Mouse (Mus musculus) neural tube, embryonic 10.5 days (tissue): ENCODE data around the gene Zfp768.

Experiments used
- DNase-seq: peaks from one replicate; pipeline ENCODE4 v3.0.0-alpha.2; 2017; ENCODE audit warnings: low spot score; ENCODE audit errors: extremely low spot score

Zfp768 gene

GRCm38 (mm10) chr7:127308431-127308830, 37.0 kb downstream of the Zfp768 start:
- DNase-seq: no peak

GRCm38 (mm10) chr7:127297586-127298193, 47.7 kb downstream of the Zfp768 start:
- DNase-seq: no peak

- no peak for DNase-seq
These were observed 48.4 kb downstream of the Zfp768 start for GRCm38 (mm10) chr7:127296786-127297555.

GRCm38 (mm10) chr7:127296098-127296497, 49.3 kb downstream of the Zfp768 start, which contains the start of gene Itgal:
TSS of gene Itgal (plus strand) at chr7:127296260.
- DNase-seq: no peak
